In genomic region chr6:52202362-52203120, GRCm38 (mm10) we compare ENCODE assay signal across 10 mouse cellular contexts. TPM values are rescaled to one million over a fixed set of nuclear protein-coding genes. Genes with fewer than 3 reads are reported as not detected.
DNase-seq lines count a peak whose midpoint lies in the region; ATAC-seq and TF ChIP-seq lines count a peak whose summit lies in the region.
"Had no signal": no experiment of that assay in that cellular context is flagged by ENCODE, and none has a peak within 500 bp of the region (broad histone marks: within the 10 kb centered on the region; RNA-seq: fewer than 3 reads in every experiment).

No protein-coding gene starts in this region.

- 19% methylated on average over 22 of the region's 22 CpGs for WGBS in liver, adult 2 months
- WGBS in hindbrain, embryonic 11.5 days = under 1% methylated on average over 22 of the region's 22 CpGs
- 17% methylated on average over 22 of the region's 22 CpGs for WGBS in limb, embryonic 12.5 days
- 14% methylated on average over 22 of the region's 22 CpGs for WGBS in stomach, embryonic 14.5 days
- 2% methylated on average over 22 of the region's 22 CpGs for WGBS in forebrain, embryonic 11.5 days

- no peak for DNase-seq in liver, adult 2 months (ENCODE audit: extremely low read depth, low read depth, low spot score)
- DNase-seq in liver = no peak
- DNase-seq in hindbrain, embryonic 11.5 days (ENCODE audit: low spot score) = peak; percentile 63
- no peak for DNase-seq in urinary bladder, postnatal 10 days (ENCODE audit: low spot score)
- no peak for DNase-seq in right cerebral cortex, adult 18-20 months
- no peak for DNase-seq in forebrain, embryonic 11.5 days (ENCODE audit: low spot score)
- DNase-seq: spleen, adult 18-20 months had no signal

- no peak for ATAC-seq in hindbrain, embryonic 11.5 days (ENCODE audit: low FRiP score)
- ATAC-seq in limb, embryonic 12.5 days (ENCODE audit: insufficient number of reproducible peaks, insufficient read depth, low FRiP score, low TSS enrichment, low read depth) = no peak
- ATAC-seq in stomach, embryonic 14.5 days (ENCODE audit: insufficient number of reproducible peaks, insufficient read depth, low FRiP score, low read depth) = no peak
- ATAC-seq in forebrain, embryonic 11.5 days (replicated peaks; ENCODE audit: low FRiP score) = no peak
- ATAC-seq: midbrain, embryonic 15.5 days had no signal

- TF ChIP-seq CTCF in liver, adult 2 months (IDR thresholded peaks at IDR 0.05; ENCODE audit: low read depth, low read length) = no peak

- peaks cover 27% of the 10 kb centered on the region; the same call in 1 of the 2 replicates for H3K27me3 ChIP-seq in liver, adult 2 months (ENCODE audit: control insufficient read depth, insufficient read depth, low read length)
- H3K27me3 ChIP-seq in hindbrain, embryonic 11.5 days (ENCODE audit: control insufficient read depth, insufficient read depth, low read length) = peaks cover 90% of the 10 kb centered on the region
- H3K27me3 ChIP-seq in limb, embryonic 12.5 days = peaks cover 30% of the 10 kb centered on the region
- H3K27me3 ChIP-seq in stomach, embryonic 14.5 days (ENCODE audit: control insufficient read depth, insufficient read depth, low read length) = 0 out of 2 replicates have a peak, but pooled peaks cover 3% of the 10 kb centered on the region
- peaks cover 100% of the 10 kb centered on the region for H3K27me3 ChIP-seq in forebrain, embryonic 11.5 days (ENCODE audit: control insufficient read depth, insufficient read depth, low read length)

- H3K9ac ChIP-seq in liver, adult 2 months (ENCODE audit: low read depth, low read length) = peak overlapping the region; percentile 18
- H3K9ac ChIP-seq in hindbrain, embryonic 11.5 days (ENCODE audit: low read depth, low read length) = peak overlapping the region; percentile 77
- peak overlapping the region; percentile 80 for H3K9ac ChIP-seq in limb, embryonic 12.5 days (replicated peaks)
- peak overlapping the region; percentile 96 for H3K9ac ChIP-seq in stomach, embryonic 14.5 days (replicated peaks; ENCODE audit: low read depth, low read length)
- H3K9ac ChIP-seq in forebrain, embryonic 11.5 days (ENCODE audit: low read length) = no peak overlapping the region
- H3K9ac ChIP-seq: midbrain, embryonic 15.5 days had no signal

- peak overlapping the region; percentile 60; the same call in 1 of the 2 replicates for H3K4me3 ChIP-seq in liver, adult 2 months (ENCODE audit: insufficient read depth, low read depth, low read length)
- peak overlapping the region; percentile 56 for H3K4me3 ChIP-seq in hindbrain, embryonic 11.5 days (ENCODE audit: low read depth, low read length)
- H3K4me3 ChIP-seq in limb, embryonic 12.5 days (replicated peaks) = peak overlapping the region; percentile 50
- H3K4me3 ChIP-seq in stomach, embryonic 14.5 days (ENCODE audit: low read depth, low read length) = peak overlapping the region; percentile 90
- H3K4me3 ChIP-seq in forebrain, embryonic 11.5 days (ENCODE audit: low read depth, low read length) = no peak overlapping the region
- H3K4me3 ChIP-seq: midbrain, embryonic 15.5 days had no signal

- no peaks in the 10 kb centered on the region for H3K9me3 ChIP-seq in hindbrain, embryonic 11.5 days (ENCODE audit: control insufficient read depth, low read length)
- H3K9me3 ChIP-seq in limb, embryonic 12.5 days = no peaks in the 10 kb centered on the region
- H3K9me3 ChIP-seq in stomach, embryonic 14.5 days (ENCODE audit: control insufficient read depth, low read depth, low read length) = no peaks in the 10 kb centered on the region
- no peaks in the 10 kb centered on the region for H3K9me3 ChIP-seq in forebrain, embryonic 11.5 days (ENCODE audit: control insufficient read depth, low read length)
- H3K9me3 ChIP-seq: midbrain, embryonic 15.5 days had no signal

- H3K4me2 ChIP-seq in hindbrain, embryonic 11.5 days (replicated peaks; ENCODE audit: low read depth, low read length) = peak overlapping the region; percentile 59
- peak overlapping the region; percentile 96 for H3K4me2 ChIP-seq in limb, embryonic 12.5 days
- peak overlapping the region; percentile 78 for H3K4me2 ChIP-seq in stomach, embryonic 14.5 days (replicated peaks; ENCODE audit: low read depth, low read length)
- no peak overlapping the region for H3K4me2 ChIP-seq in forebrain, embryonic 11.5 days (ENCODE audit: low read depth, low read length, severe bottlenecking)
- H3K4me2 ChIP-seq: midbrain, embryonic 15.5 days had no signal

- no peaks in the 10 kb centered on the region for H3K79me2 ChIP-seq in liver, adult 2 months (ENCODE audit: control insufficient read depth, insufficient read depth, low read length)

- no peaks in the 10 kb centered on the region for H3K36me3 ChIP-seq in liver, adult 2 months (ENCODE audit: control insufficient read depth, insufficient read depth, low read length)
- H3K36me3 ChIP-seq in hindbrain, embryonic 11.5 days (ENCODE audit: control insufficient read depth, insufficient read depth, low read length) = no peaks in the 10 kb centered on the region
- H3K36me3 ChIP-seq in limb, embryonic 12.5 days = peaks cover 48% of the 10 kb centered on the region
- peaks cover 5% of the 10 kb centered on the region; the same call in 1 of the 2 replicates for H3K36me3 ChIP-seq in stomach, embryonic 14.5 days (ENCODE audit: control insufficient read depth, insufficient read depth, low read length)
- H3K36me3 ChIP-seq in forebrain, embryonic 11.5 days (ENCODE audit: control insufficient read depth, insufficient read depth, low read length) = no peaks in the 10 kb centered on the region
- H3K36me3 ChIP-seq: midbrain, embryonic 15.5 days had no signal

- no peaks in the 10 kb centered on the region; the same call in 1 of the 2 replicates for H3K4me1 ChIP-seq in liver, adult 2 months (ENCODE audit: control insufficient read depth, insufficient read depth, low read length)
- H3K4me1 ChIP-seq in hindbrain, embryonic 11.5 days (replicated peaks; ENCODE audit: control insufficient read depth, insufficient read depth, low read length) = no peaks in the 10 kb centered on the region
- H3K4me1 ChIP-seq in limb, embryonic 12.5 days (replicated peaks) = peaks cover 76% of the 10 kb centered on the region
- peaks cover 7% of the 10 kb centered on the region; the same call in 1 of the 2 replicates for H3K4me1 ChIP-seq in stomach, embryonic 14.5 days (ENCODE audit: control insufficient read depth, insufficient read depth, low read length)
- peaks cover 2% of the 10 kb centered on the region; the same call in 1 of the 2 replicates for H3K4me1 ChIP-seq in forebrain, embryonic 11.5 days (replicated peaks; ENCODE audit: control insufficient read depth, insufficient read depth, low read length)

- H3K27ac ChIP-seq in liver, adult 2 months (replicated peaks; ENCODE audit: insufficient read depth, low read depth, low read length) = peak overlapping the region; percentile 26
- peak overlapping the region; percentile 79 for H3K27ac ChIP-seq in hindbrain, embryonic 11.5 days (ENCODE audit: low read depth, low read length)
- H3K27ac ChIP-seq in limb, embryonic 12.5 days = no peak overlapping the region
- H3K27ac ChIP-seq in stomach, embryonic 14.5 days (ENCODE audit: low read length) = peak overlapping the region; percentile 87
- H3K27ac ChIP-seq in forebrain, embryonic 11.5 days (ENCODE audit: low read depth, low read length) = no peak overlapping the region
- H3K27ac ChIP-seq: midbrain, embryonic 15.5 days had no signal

- TF ChIP-seq POLR2A in liver, adult 2 months (IDR thresholded peaks at IDR 0.05; ENCODE audit: extremely low read depth, insufficient read depth, low read length) = no peak

RNA-seq across cellular contexts. Expression of gene Hoxa5, which starts 1.8 kb away (rescaled TPM):
- 0.28 and 0.40 TPM in 2 replicates for total RNA-seq in liver, adult 2 months (2014; rRNA removed)
- 0.10 and 0.16 TPM in 2 replicates for polyA plus RNA-seq in liver, adult 2 months (2012; rRNA removed)
- 23.8 and 39.3 TPM in 2 replicates for polyA plus RNA-seq in hindbrain, embryonic 11.5 days (2014; fragmentation: Nextera tagmentation; extraction: Ambion mirVana)
- polyA plus RNA-seq in limb, embryonic 12.5 days (2016; fragmentation: Nextera tagmentation; extraction: Ambion mirVana) = 8.2 and 9.2 TPM in 2 replicates
- polyA plus RNA-seq in stomach, embryonic 14.5 days (2014; fragmentation: Nextera tagmentation; extraction: Ambion mirVana) = 24.4 and 27.1 TPM in 2 replicates
- not detected in 2 replicates for polyA plus RNA-seq in forebrain, embryonic 11.5 days (2014; fragmentation: Nextera tagmentation; extraction: Ambion mirVana)
- polyA plus RNA-seq: midbrain, embryonic 15.5 days had no signal

RNA-seq across cellular contexts. Expression of gene Hoxa6, which starts 6.0 kb away (rescaled TPM):
- not detected in 2 replicates for total RNA-seq in liver, adult 2 months (2014; rRNA removed)
- polyA plus RNA-seq in liver, adult 2 months (2012; rRNA removed) = not detected in 2 replicates
- 2.1 and 11.6 TPM in 2 replicates for polyA plus RNA-seq in hindbrain, embryonic 11.5 days (2014; fragmentation: Nextera tagmentation; extraction: Ambion mirVana)
- polyA plus RNA-seq in limb, embryonic 12.5 days (2016; fragmentation: Nextera tagmentation; extraction: Ambion mirVana) = 3.1 and 4.1 TPM in 2 replicates
- polyA plus RNA-seq in stomach, embryonic 14.5 days (2014; fragmentation: Nextera tagmentation; extraction: Ambion mirVana) = 3.4 TPM in 2 replicates
- not detected in 2 replicates for polyA plus RNA-seq in forebrain, embryonic 11.5 days (2014; fragmentation: Nextera tagmentation; extraction: Ambion mirVana)
- polyA plus RNA-seq: midbrain, embryonic 15.5 days had no signal

RNA-seq across cellular contexts. Expression of gene Hoxa3, which starts 10.6 kb away (rescaled TPM):
- total RNA-seq in liver, adult 2 months (2014; rRNA removed) = 0.09 and 0.20 TPM in 2 replicates
- polyA plus RNA-seq in liver, adult 2 months (2012; rRNA removed) = 0.20 and 0.42 TPM in 2 replicates
- 13.3 and 14.2 TPM in 2 replicates for polyA plus RNA-seq in hindbrain, embryonic 11.5 days (2014; fragmentation: Nextera tagmentation; extraction: Ambion mirVana)
- polyA plus RNA-seq in limb, embryonic 12.5 days (2016; fragmentation: Nextera tagmentation; extraction: Ambion mirVana) = 7.7 and 7.9 TPM in 2 replicates
- polyA plus RNA-seq in stomach, embryonic 14.5 days (2014; fragmentation: Nextera tagmentation; extraction: Ambion mirVana) = 15.5 and 16.0 TPM in 2 replicates
- not detected in 2 replicates for polyA plus RNA-seq in forebrain, embryonic 11.5 days (2014; fragmentation: Nextera tagmentation; extraction: Ambion mirVana)
- polyA plus RNA-seq: midbrain, embryonic 15.5 days had no signal

RNA-seq across cellular contexts. Expression of gene Gm28308, which starts 10.6 kb away (rescaled TPM):
- total RNA-seq in liver, adult 2 months (2014; rRNA removed) = not detected in 2 replicates
- not detected in 2 replicates for polyA plus RNA-seq in liver, adult 2 months (2012; rRNA removed)
- polyA plus RNA-seq in hindbrain, embryonic 11.5 days (2014; fragmentation: Nextera tagmentation; extraction: Ambion mirVana) = not detected in 2 replicates
- polyA plus RNA-seq in limb, embryonic 12.5 days (2016; fragmentation: Nextera tagmentation; extraction: Ambion mirVana) = 2.1 TPM in 1 of 2 replicates, not detected in the other
- polyA plus RNA-seq in stomach, embryonic 14.5 days (2014; fragmentation: Nextera tagmentation; extraction: Ambion mirVana) = not detected in 2 replicates
- not detected in 2 replicates for polyA plus RNA-seq in forebrain, embryonic 11.5 days (2014; fragmentation: Nextera tagmentation; extraction: Ambion mirVana)
- polyA plus RNA-seq: midbrain, embryonic 15.5 days had no signal

RNA-seq across cellular contexts. Expression of gene Hoxa4, which starts 11.0 kb away (rescaled TPM):
- total RNA-seq in liver, adult 2 months (2014; rRNA removed) = 0.28 TPM in 1 of 2 replicates, not detected in the other
- 0.23 and 0.39 TPM in 2 replicates for polyA plus RNA-seq in liver, adult 2 months (2012; rRNA removed)
- 11.9 and 12.8 TPM in 2 replicates for polyA plus RNA-seq in hindbrain, embryonic 11.5 days (2014; fragmentation: Nextera tagmentation; extraction: Ambion mirVana)
- polyA plus RNA-seq in limb, embryonic 12.5 days (2016; fragmentation: Nextera tagmentation; extraction: Ambion mirVana) = 0.35 and 0.90 TPM in 2 replicates
- 6.7 and 6.8 TPM in 2 replicates for polyA plus RNA-seq in stomach, embryonic 14.5 days (2014; fragmentation: Nextera tagmentation; extraction: Ambion mirVana)
- not detected in 2 replicates for polyA plus RNA-seq in forebrain, embryonic 11.5 days (2014; fragmentation: Nextera tagmentation; extraction: Ambion mirVana)
- polyA plus RNA-seq: midbrain, embryonic 15.5 days had no signal

Comparison
In these comparisons a context has a peak if more than half of its experiments do, and no peak if none do; other contexts are left out.
1. H3K27ac ChIP-seq: peak in liver, adult 2 months (single experiment), hindbrain, embryonic 11.5 days (single experiment) and stomach, embryonic 14.5 days (single experiment); none in limb, embryonic 12.5 days (single experiment) and forebrain, embryonic 11.5 days (single experiment).